Mouse (Mus musculus) hindbrain, embryonic 13.5 days (tissue): ENCODE data around the gene Ccdc40. TPM values are rescaled to one million over a fixed set of nuclear protein-coding genes. Genes with fewer than 3 reads are reported as not detected.
A peak's percentile ranks its signal among the peaks of the same experiment; 100 is the strongest.
"Not testable (repeated sequence)": the region's sequence is repeated elsewhere in the genome, so short reads cannot be mapped to it uniquely, and the experiment has no call there.

ENCODE experiments used
- ATAC-seq: fragments of 200-750 bp; cut with Nextera tagmentation; 2 replicates; pipeline ENCODE4 v1.8.0; 2017; ENCODE audit warnings: moderate TSS enrichment; ENCODE audit not compliant: low FRiP score
- H3K27ac ChIP-seq: fragments of 300-500 bp; sonication (generic); 2 replicates; pipeline ENCODE4 v1.5.1; 2015; ENCODE audit warnings: inconsistent platforms, mild to moderate bottlenecking, moderate library complexity
- H3K27me3 ChIP-seq: fragments of 300-500 bp; sonication (generic); 2 replicates; pipeline ENCODE4 v1.6.1; 2015; ENCODE audit warnings: mild to moderate bottlenecking, inconsistent platforms
- H3K36me3 ChIP-seq: fragments of 300-500 bp; sonication (generic); 2 replicates; pipeline ENCODE4 v1.6.1; 2015; ENCODE audit warnings: mild to moderate bottlenecking, inconsistent platforms
- H3K4me1 ChIP-seq: fragments of 300-500 bp; sonication (generic); replicated peaks from 2 replicates; pipeline ENCODE4 v1.6.1; 2015; ENCODE audit warnings: inconsistent platforms
- H3K4me2 ChIP-seq: fragments of 300-500 bp; sonication (generic); 2 replicates; pipeline ENCODE4 v1.6.1; 2015; ENCODE audit warnings: inconsistent platforms, mild to moderate bottlenecking, moderate library complexity
- H3K4me3 ChIP-seq: fragments of 300-500 bp; sonication (generic); 2 replicates; pipeline ENCODE4 v1.5.1; 2015; ENCODE audit warnings: mild to moderate bottlenecking, inconsistent platforms
- H3K9ac ChIP-seq: fragments of 300-500 bp; sonication (generic); 2 replicates; pipeline ENCODE4 v1.6.1; 2015; ENCODE audit warnings: mild to moderate bottlenecking, inconsistent platforms
- H3K9me3 ChIP-seq: fragments of 300-500 bp; sonication (generic); 2 replicates; pipeline ENCODE4 v1.6.1; 2016; ENCODE audit warnings: inconsistent platforms
- WGBS: fragments of 180-500 bp; shearing (Covaris S2); methylation state at CpG from one replicate; pipeline ENCODE4 v1.1.7; 2015; 5-methylcytosine and 5-hydroxymethylcytosine counted together
- polyA plus RNA-seq: library from polyadenylated mRNA; unstranded; fragments of >200 nt; fragmentation: Nextera tagmentation; extraction: Ambion mirVana; gene quantifications from 2 replicates; pipeline ENCODE4 v1.2.1, GENCODE M21; 2015

The Ccdc40 gene
- polyA plus RNA-seq, 1 experiment from 2014 or later, result 14.6 TPM

GRCm38 (mm10) chr11:119250998-119251397, 22.6 kb downstream of the Ccdc40 start:
- H3K4me2 ChIP-seq, result no peak overlapping the region

DNA sequence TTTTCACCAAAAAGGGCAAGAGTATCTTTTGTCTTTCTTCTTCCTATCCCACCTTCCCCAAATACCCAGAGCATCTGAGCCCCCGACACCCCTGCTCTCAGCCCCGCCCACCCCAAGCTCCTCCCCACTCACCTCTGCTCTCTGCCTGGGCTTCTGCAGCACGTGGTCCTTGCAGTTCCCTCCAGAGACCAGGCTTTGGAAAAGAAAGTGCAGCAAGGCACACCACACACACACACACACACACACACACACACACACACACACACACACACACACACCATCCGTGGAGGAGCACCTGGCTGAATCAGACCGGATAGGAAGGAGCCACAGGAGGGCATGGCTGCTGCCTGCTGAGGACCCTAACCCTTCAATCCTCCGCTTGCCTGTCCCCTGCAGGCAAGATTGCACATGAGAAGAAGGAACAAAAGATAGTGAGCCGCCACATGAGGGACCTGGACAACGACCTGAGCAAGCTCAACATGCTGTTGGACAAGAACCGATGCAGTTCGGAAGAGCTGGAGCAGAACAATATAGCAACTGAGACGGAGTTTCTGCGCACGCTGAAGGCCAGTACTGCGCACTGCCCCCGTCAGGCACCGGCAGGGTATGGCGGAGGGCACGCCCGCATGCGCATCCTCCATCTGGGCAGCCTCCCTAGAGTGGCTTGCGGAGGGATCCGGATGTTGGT, 24.6 kb downstream of the Ccdc40 start:
- 5% methylated on average over 22 of the region's 22 CpGs for WGBS
- H3K27ac ChIP-seq, result peak overlapping the region; percentile 35; the same call in 1 of the 2 replicates

More at GRCm38 (mm10) chr11:119250998-119251397, 22.6 kb downstream of the Ccdc40 start:
- Histone ChIP-seq H3K36me3 (peaks cover 4% of the 10 kb centered on the region), H3K27ac (no peak overlapping the region), H3K9me3 (no peaks in the 10 kb centered on the region), H3K4me3 (no peak overlapping the region), H3K27me3 (no peaks in the 10 kb centered on the region), H3K4me1 (peaks cover 21% of the 10 kb centered on the region), H3K9ac (0 out of 2 replicates have a peak overlapping the region, but pooled peaks have one; percentile 0)
- no peak for ATAC-seq
- 61% methylated on average over 17 of the region's 17 CpGs for WGBS

DNA sequence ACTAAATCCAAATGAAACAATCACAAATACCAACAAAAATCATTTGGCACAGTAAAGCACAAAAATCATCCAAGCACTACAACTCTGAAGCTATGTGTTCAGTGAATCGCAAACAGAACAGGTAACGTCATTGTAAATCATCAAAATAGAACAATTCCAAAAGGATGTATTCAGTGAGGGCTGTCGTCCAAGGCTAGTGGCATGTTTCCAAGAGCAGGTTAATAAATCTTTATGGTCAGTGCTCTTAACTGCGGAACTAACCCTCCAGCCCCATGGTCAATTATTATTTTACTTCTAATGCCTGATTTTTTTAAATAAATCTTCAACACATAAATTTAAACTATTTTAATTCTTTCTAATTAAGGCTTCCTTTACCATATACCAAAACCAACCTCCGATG, 28.2 kb downstream of the Ccdc40 start:
- H3K4me2 ChIP-seq, H3K4me3 ChIP-seq, H3K9me3 ChIP-seq, H3K27ac ChIP-seq, H3K9ac ChIP-seq, H3K27me3 ChIP-seq, ATAC-seq: not testable (repeated sequence)
- 92% methylated on average over 5 of the region's 5 CpGs for WGBS
- peaks cover 29% of the 10 kb centered on the region for H3K36me3 ChIP-seq
- peaks cover 34% of the 10 kb centered on the region for H3K4me1 ChIP-seq

More for the DNA sequence above, 24.6 kb downstream of the Ccdc40 start:
- no peaks in the 10 kb centered on the region for H3K9me3 ChIP-seq
- ATAC-seq, result peak; percentile 79
- peak overlapping the region; percentile 43; the same call in 1 of the 2 replicates for H3K9ac ChIP-seq
- H3K4me2 ChIP-seq, result peak overlapping the region; percentile 50
- H3K36me3 ChIP-seq, result peaks cover 3% of the 10 kb centered on the region; the same call in 1 of the 2 replicates
- no peaks in the 10 kb centered on the region for H3K27me3 ChIP-seq
- H3K4me3 ChIP-seq, result peak overlapping the region; percentile 21; the same call in 1 of the 2 replicates
- H3K4me1 ChIP-seq, result peaks cover 27% of the 10 kb centered on the region

GRCm38 (mm10) chr11:119258216-119258571, 29.8 kb downstream of the Ccdc40 start:
- Histone ChIP-seq H3K27me3 (no peaks in the 10 kb centered on the region), H3K36me3 (peaks cover 45% of the 10 kb centered on the region), H3K9ac (peak overlapping the region; percentile 55; the same call in 1 of the 2 replicates), H3K9me3 (no peaks in the 10 kb centered on the region), H3K4me2 (peak overlapping the region; percentile 49), H3K4me1 (peaks cover 18% of the 10 kb centered on the region), H3K4me3 (peak overlapping the region; percentile 28), H3K27ac (peak overlapping the region; percentile 71)
- ATAC-seq, result no peak
- WGBS, result 76% methylated on average over 9 of the region's 9 CpGs

DNA sequence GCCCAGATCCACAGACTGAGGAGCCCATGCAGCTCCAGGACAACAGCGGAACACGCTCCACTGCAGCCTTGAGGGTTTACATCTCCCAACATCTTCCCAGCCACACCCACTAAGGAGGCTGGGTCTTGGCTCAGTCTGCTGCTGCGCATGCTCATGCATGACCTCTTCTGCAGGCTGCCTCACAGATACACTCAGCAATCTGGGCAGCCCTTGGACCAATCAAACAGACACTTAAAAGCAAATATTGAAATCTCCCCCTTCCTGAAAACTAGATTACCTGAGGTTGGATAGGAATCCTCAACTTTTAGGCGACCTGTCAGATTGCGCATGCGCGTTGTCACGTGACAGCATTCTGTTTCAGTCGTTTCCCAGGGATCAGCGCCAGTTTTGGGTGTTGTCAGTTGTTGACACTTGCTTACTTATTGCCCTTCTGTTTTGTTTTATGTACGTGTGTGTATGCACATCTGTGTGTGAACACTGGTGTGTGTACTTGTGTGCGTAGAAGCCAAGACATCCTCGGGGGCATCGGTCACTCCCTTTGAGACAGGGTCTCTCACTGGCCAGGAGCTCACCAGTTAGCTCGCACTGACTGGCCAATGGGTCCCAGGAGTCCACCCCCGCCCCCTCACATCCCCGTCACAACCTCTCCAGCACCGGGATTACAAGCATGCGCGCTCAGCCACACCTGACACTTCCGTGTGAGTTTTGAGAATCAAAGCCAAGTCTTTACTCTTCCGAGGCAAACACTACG, 30.4 kb downstream of the Ccdc40 start:
- peak; percentile 72 for ATAC-seq
- H3K4me2 ChIP-seq, result peak overlapping the region; percentile 49
- H3K4me3 ChIP-seq, result peak overlapping the region; percentile 28
- H3K4me1 ChIP-seq, result peaks cover 13% of the 10 kb centered on the region; the same call in 1 of the 2 replicates
- peak overlapping the region; percentile 55; the same call in 1 of the 2 replicates for H3K9ac ChIP-seq
- peaks cover 48% of the 10 kb centered on the region for H3K36me3 ChIP-seq
- H3K9me3 ChIP-seq, result no peaks in the 10 kb centered on the region
- WGBS, result 67% methylated on average over 23 of the region's 23 CpGs
- peak overlapping the region; percentile 71 for H3K27ac ChIP-seq
- H3K27me3 ChIP-seq, result no peaks in the 10 kb centered on the region

DNA sequence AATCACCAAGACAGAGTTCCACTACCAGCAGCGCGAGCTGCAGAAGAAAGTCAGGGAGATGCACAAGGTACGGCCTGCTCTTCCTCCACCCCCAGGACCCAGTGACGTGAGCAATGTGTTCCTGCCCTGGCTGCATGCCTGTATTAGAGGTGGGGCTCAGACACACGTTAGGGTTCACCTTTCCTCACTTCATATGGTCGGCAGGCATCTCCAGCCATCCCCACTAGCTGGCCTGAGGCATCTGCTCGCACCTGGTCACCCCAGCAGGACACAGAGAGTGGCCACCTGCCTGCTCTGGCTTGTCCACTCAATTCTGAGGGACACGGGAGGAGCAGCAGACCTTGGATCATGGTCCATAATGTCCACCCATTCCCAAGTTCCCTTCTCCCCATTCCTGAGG, 31.6 kb downstream of the Ccdc40 start:
- no peak for ATAC-seq
- Histone ChIP-seq H3K36me3 (peaks cover 60% of the 10 kb centered on the region), H3K4me1 (peaks cover 13% of the 10 kb centered on the region; the same call in 1 of the 2 replicates), H3K9ac (no peak overlapping the region), H3K27ac (no peak overlapping the region), H3K9me3 (no peaks in the 10 kb centered on the region), H3K4me3 (no peak overlapping the region), H3K27me3 (no peaks in the 10 kb centered on the region), H3K4me2 (no peak overlapping the region)
- 95% methylated on average over 8 of the region's 8 CpGs for WGBS

- Histone ChIP-seq H3K4me3 (no peak overlapping the region), H3K36me3 (peaks cover 52% of the 10 kb centered on the region), H3K9ac (no peak overlapping the region), H3K4me2 (no peak overlapping the region), H3K9me3 (no peaks in the 10 kb centered on the region), H3K27ac (no peak overlapping the region), H3K4me1 (peaks cover 19% of the 10 kb centered on the region), H3K27me3 (no peaks in the 10 kb centered on the region)
- ATAC-seq, result no peak
- 94% methylated on average over 13 of the region's 13 CpGs for WGBS
These were observed 36.0 kb downstream of the Ccdc40 start for GRCm38 (mm10) chr11:119264413-119264812.

DNA sequence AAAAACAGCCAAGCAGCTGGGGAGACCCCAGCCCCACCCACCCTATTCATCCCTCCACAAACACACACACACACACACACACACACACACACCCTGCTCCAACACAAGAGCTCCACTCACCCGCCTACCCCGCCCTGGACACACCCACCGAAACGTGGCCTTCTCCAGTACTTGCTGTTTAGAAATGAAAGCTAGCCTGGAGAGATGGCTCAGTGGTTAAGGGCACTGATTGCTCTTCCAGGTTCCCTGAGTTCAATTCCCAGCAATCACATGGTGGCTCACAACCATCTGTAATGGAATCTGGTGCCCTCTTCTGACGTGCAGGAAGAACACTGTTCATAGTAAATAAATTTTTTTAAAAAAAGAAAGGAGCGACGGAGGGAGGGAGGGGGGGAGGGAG, 37.4 kb downstream of the Ccdc40 start:
- 79% methylated on average over 7 of the region's 7 CpGs for WGBS
- Histone ChIP-seq H3K4me1 (peaks cover 32% of the 10 kb centered on the region), H3K9ac (no peak overlapping the region), H3K27ac (no peak overlapping the region), H3K4me2 (no peak overlapping the region), H3K9me3 (no peaks in the 10 kb centered on the region), H3K27me3 (no peaks in the 10 kb centered on the region), H3K4me3 (no peak overlapping the region), H3K36me3 (peaks cover 45% of the 10 kb centered on the region)
- ATAC-seq, result no peak

DNA sequence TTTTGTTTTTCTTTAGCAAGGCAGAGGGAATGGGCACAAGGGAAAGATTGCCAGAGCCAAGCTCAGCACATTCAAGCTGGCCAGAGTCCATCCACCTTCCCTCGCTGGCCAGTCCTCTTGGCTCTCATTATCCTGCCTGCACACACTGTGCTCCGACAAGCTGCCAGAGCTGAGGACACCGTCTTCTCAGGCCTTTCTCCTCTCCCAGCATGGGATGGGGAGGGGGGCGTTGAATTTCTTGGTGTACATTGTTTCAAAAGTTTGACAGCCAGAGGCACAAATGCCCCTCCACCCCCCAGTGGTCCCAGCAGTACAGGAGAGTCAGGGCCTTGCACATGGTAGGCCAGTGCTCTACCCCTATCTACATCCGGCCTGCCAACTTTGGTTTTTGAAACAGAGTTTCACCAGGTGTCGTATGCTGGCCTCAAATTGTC, 38.9 kb downstream of the Ccdc40 start:
- Histone ChIP-seq H3K9me3 (no peaks in the 10 kb centered on the region), H3K27me3 (no peaks in the 10 kb centered on the region), H3K4me2 (peak overlapping the region; percentile 83), H3K36me3 (peaks cover 42% of the 10 kb centered on the region), H3K4me3 (0 out of 2 replicates have a peak overlapping the region, but pooled peaks have one; percentile 55), H3K4me1 (peaks cover 42% of the 10 kb centered on the region), H3K27ac (peak overlapping the region; percentile 44; the same call in 1 of the 2 replicates), H3K9ac (peak overlapping the region; percentile 40; the same call in 1 of the 2 replicates)
- WGBS, result 37% methylated on average over 6 of the region's 6 CpGs
- ATAC-seq, result no peak; the same call in none of the 2 replicates

DNA sequence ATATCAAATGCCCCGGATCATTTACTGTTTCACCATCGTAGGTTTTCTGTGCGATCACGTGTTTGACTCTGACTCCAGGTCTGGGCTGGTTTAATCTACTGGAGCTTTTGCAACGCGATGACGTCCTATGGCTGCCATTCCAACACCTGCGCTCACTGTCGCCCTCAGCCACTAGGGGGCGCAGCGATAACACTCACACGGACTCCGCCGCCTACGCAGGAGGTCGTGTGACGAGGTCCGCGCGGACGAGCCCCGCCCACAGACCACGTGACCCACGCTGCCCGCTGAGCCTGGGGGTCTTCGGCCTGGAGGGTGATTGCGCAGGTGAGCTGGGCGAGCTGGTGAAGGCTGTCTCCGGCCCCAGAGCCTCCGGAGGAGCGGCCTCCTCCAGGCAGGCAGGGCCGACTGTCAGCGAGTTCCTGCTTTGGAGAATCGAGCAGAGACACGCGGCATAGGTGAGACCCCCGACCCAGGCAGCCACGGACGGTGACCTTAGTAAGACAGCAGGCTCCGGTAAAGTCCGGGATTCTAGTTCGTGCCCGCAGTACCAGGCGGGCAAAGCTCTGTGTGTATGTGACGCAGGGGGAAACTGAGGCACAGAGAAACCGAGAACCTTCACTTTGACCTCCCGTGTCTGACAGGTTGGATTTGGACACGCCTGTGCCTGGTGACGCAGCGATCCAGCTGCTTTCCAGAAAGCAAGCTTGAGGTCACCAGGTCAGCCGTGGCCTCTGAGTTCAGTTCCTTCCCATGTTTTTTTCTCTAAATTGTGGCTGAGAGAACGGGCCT, 39.6 kb downstream of the Ccdc40 start, which contains the start of gene Gaa:
TSS of gene Gaa (plus strand) at position 120 of the 789 bp plus-strand sequence.
- peak within 1 kb of the TSS; percentile 78 for H3K9ac ChIP-seq
- ATAC-seq, result peak; percentile 88
- no peaks in the 10 kb centered on the region for H3K9me3 ChIP-seq
- peak within 1 kb of the TSS; percentile 83 for H3K4me2 ChIP-seq
- H3K27ac ChIP-seq, result peak within 1 kb of the TSS; percentile 58; the same call in 1 of the 2 replicates
- peak within 1 kb of the TSS; percentile 55 for H3K4me3 ChIP-seq
- 5% methylated on average over 52 of the region's 52 CpGs for WGBS
- H3K4me1 ChIP-seq, result peaks cover 42% of the 10 kb centered on the region
- no peaks in the 10 kb centered on the region for H3K27me3 ChIP-seq
- peaks cover 42% of the 10 kb centered on the region for H3K36me3 ChIP-seq

DNA sequence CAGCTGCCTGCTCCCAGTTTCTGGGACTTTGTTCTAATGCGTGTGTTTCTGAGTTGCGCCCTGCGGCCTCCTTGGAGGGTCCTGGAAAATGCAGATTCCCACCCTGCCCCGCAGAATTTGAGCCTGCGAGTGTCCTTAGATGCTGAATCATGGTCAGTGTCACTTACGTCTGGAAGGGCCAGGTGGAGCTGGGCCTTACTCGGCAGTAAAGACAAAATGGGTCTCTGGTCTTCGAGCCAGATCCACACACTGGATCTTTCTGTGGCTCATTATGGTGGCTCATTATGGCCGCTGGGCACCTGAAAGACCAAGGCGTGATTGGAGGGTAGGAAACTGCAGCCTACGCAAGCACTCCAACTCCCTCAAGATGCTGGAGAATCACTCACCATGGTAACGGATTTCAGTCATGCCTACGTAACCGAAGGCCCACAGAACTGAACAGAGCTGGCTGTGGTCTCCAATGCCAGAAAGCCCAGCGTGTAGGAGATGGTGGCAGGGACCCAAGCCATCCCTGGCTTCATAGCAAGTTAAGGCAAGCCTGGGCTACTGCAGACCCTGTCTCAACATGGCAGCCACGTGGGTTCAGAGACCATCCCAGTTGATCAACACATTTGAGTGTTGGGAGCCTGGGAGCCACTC, 40.3 kb downstream of the Ccdc40 start:
- 75% methylated on average over 16 of the region's 16 CpGs for WGBS
- H3K4me2 ChIP-seq, result peak overlapping the region; percentile 83
- H3K27me3 ChIP-seq, result no peaks in the 10 kb centered on the region
- H3K9me3 ChIP-seq, result no peaks in the 10 kb centered on the region
- H3K27ac ChIP-seq, result no peak overlapping the region
- peaks cover 44% of the 10 kb centered on the region for H3K36me3 ChIP-seq
- H3K4me1 ChIP-seq, result peaks cover 42% of the 10 kb centered on the region
- H3K4me3 ChIP-seq, result peak overlapping the region; percentile 55
- peak overlapping the region; percentile 78 for H3K9ac ChIP-seq
- ATAC-seq, result no peak
